Mouse (Mus musculus): ENCODE results near the gene Gnpnat1. TPM values are rescaled to one million over a fixed set of nuclear protein-coding genes. Genes with fewer than 3 reads are reported as not detected.

The Gnpnat1 gene
- polyA plus RNA-seq, 1 experiment from 2014 or later: 54.9 TPM

GRCm38 (mm10) chr14:45432003-45432402 lies 27.3 kb upstream of the Gnpnat1 start:
- 70% methylated on average over 4 of the region's 4 CpGs for WGBS

GRCm38 (mm10) chr14:45430066-45430842 lies 25.5 kb upstream of the Gnpnat1 start:
- Histone ChIP-seq H3K4me3 (ENCODE audit: low read depth, low read length) (no peak overlapping the region), H3K9ac (no peak overlapping the region), H3K27me3 (ENCODE audit: insufficient read depth, low read length) (no peaks in the 10 kb centered on the region), H3K4me2 (no peak overlapping the region), H3K36me3 (ENCODE audit: insufficient read depth) (no peaks in the 10 kb centered on the region), H3K27ac (ENCODE audit: low read depth) (no peak overlapping the region), H3K4me1 (ENCODE audit: insufficient read depth) (no peaks in the 10 kb centered on the region), H3K9me3 (ENCODE audit: low read depth, low read length) (peaks cover 10% of the 10 kb centered on the region; the same call in 1 of the 2 replicates)
- ATAC-seq (ENCODE audit: insufficient read depth) (no peak), DNase-seq (no peak)
- 83% methylated on average over 13 of the region's 13 CpGs for WGBS
- TF ChIP-seq CTCF (IDR thresholded peaks at IDR 0.05; ENCODE audit: low read depth): no peak

More at GRCm38 (mm10) chr14:45432003-45432402, 27.3 kb upstream of the Gnpnat1 start:
- TF ChIP-seq CTCF (IDR thresholded peaks at IDR 0.05; ENCODE audit: low read depth): peak; percentile 73
- H3K9ac ChIP-seq: no peak overlapping the region
- peaks cover 3% of the 10 kb centered on the region; the same call in 1 of the 2 replicates for H3K9me3 ChIP-seq (ENCODE audit: low read depth, low read length)
- peak; percentile 29 for DNase-seq
- H3K27ac ChIP-seq (ENCODE audit: low read depth): no peak overlapping the region
- H3K4me1 ChIP-seq (ENCODE audit: insufficient read depth): 0 out of 2 replicates have a peak, but pooled peaks cover under 1% of the 10 kb centered on the region
- H3K36me3 ChIP-seq (ENCODE audit: insufficient read depth): no peaks in the 10 kb centered on the region
- H3K4me2 ChIP-seq: no peak overlapping the region
- no peak overlapping the region for H3K4me3 ChIP-seq (ENCODE audit: low read depth, low read length)
- no peaks in the 10 kb centered on the region for H3K27me3 ChIP-seq (ENCODE audit: insufficient read depth, low read length)
- no peak for ATAC-seq (ENCODE audit: insufficient read depth)

- ATAC-seq (ENCODE audit: insufficient read depth): no peak
- H3K27me3 ChIP-seq (ENCODE audit: insufficient read depth, low read length): no peaks in the 10 kb centered on the region
These were observed 18.5 kb upstream of the Gnpnat1 start for GRCm38 (mm10) chr14:45423220-45423619.

GRCm38 (mm10) chr14:45422371-45422770 lies 17.7 kb upstream of the Gnpnat1 start:
- Histone ChIP-seq H3K9ac (no peak overlapping the region), H3K36me3 (ENCODE audit: insufficient read depth) (no peaks in the 10 kb centered on the region), H3K4me2 (no peak overlapping the region), H3K27ac (ENCODE audit: low read depth) (no peak overlapping the region), H3K9me3 (ENCODE audit: low read depth, low read length) (peaks cover 7% of the 10 kb centered on the region; the same call in 1 of the 2 replicates), H3K4me3 (ENCODE audit: low read depth, low read length) (no peak overlapping the region), H3K27me3 (ENCODE audit: insufficient read depth, low read length) (no peaks in the 10 kb centered on the region), H3K4me1 (ENCODE audit: insufficient read depth) (no peaks in the 10 kb centered on the region)
- no peak for TF ChIP-seq CTCF (IDR thresholded peaks at IDR 0.05; ENCODE audit: low read depth)
- 53% methylated on average over 4 of the region's 4 CpGs for WGBS
- ATAC-seq (ENCODE audit: insufficient read depth) (no peak), DNase-seq (no peak)

More at GRCm38 (mm10) chr14:45423220-45423619, 18.5 kb upstream of the Gnpnat1 start:
- Histone ChIP-seq H3K9me3 (ENCODE audit: low read depth, low read length) (peaks cover 7% of the 10 kb centered on the region; the same call in 1 of the 2 replicates), H3K4me1 (ENCODE audit: insufficient read depth) (no peaks in the 10 kb centered on the region), H3K9ac (no peak overlapping the region), H3K27ac (ENCODE audit: low read depth) (no peak overlapping the region), H3K36me3 (ENCODE audit: insufficient read depth) (no peaks in the 10 kb centered on the region), H3K4me2 (no peak overlapping the region), H3K4me3 (ENCODE audit: low read depth, low read length) (no peak overlapping the region)
- TF ChIP-seq CTCF (IDR thresholded peaks at IDR 0.05; ENCODE audit: low read depth): peak; percentile 84
- peak; percentile 94 for DNase-seq
- WGBS: 2% methylated on average over 5 of the region's 5 CpGs

GRCm38 (mm10) chr14:45419323-45419722 lies 14.6 kb upstream of the Gnpnat1 start:
- H3K4me2 ChIP-seq: no peak overlapping the region
- no peaks in the 10 kb centered on the region for H3K36me3 ChIP-seq (ENCODE audit: insufficient read depth)
- WGBS: 65% methylated on average over 4 of the region's 4 CpGs
- no peaks in the 10 kb centered on the region for H3K4me1 ChIP-seq (ENCODE audit: insufficient read depth)
- no peaks in the 10 kb centered on the region for H3K27me3 ChIP-seq (ENCODE audit: insufficient read depth, low read length)
- no peak for TF ChIP-seq CTCF (IDR thresholded peaks at IDR 0.05; ENCODE audit: low read depth)
- no peaks in the 10 kb centered on the region for H3K9me3 ChIP-seq (ENCODE audit: low read depth, low read length)
- ATAC-seq (ENCODE audit: insufficient read depth) (no peak), DNase-seq (no peak)
- H3K9ac ChIP-seq: no peak overlapping the region
- no peak overlapping the region for H3K27ac ChIP-seq (ENCODE audit: low read depth)
- no peak overlapping the region for H3K4me3 ChIP-seq (ENCODE audit: low read depth, low read length)

- DNase-seq (no peak), ATAC-seq (ENCODE audit: insufficient read depth) (no peak)
- H3K9me3 ChIP-seq (ENCODE audit: low read depth, low read length): no peaks in the 10 kb centered on the region
- H3K9ac ChIP-seq: no peak overlapping the region
- H3K4me3 ChIP-seq (ENCODE audit: low read depth, low read length): no peak overlapping the region
- no peak overlapping the region for H3K27ac ChIP-seq (ENCODE audit: low read depth)
- no peaks in the 10 kb centered on the region for H3K36me3 ChIP-seq (ENCODE audit: insufficient read depth)
- TF ChIP-seq CTCF (IDR thresholded peaks at IDR 0.05; ENCODE audit: low read depth): no peak
- 63% methylated on average over 3 of the region's 3 CpGs for WGBS
- H3K27me3 ChIP-seq (ENCODE audit: insufficient read depth, low read length): no peaks in the 10 kb centered on the region
- no peaks in the 10 kb centered on the region for H3K4me1 ChIP-seq (ENCODE audit: insufficient read depth)
- H3K4me2 ChIP-seq: no peak overlapping the region
These were observed 13.8 kb upstream of the Gnpnat1 start for GRCm38 (mm10) chr14:45418553-45418952.

- DNase-seq: no peak
- ATAC-seq (ENCODE audit: insufficient read depth): no peak
- Histone ChIP-seq H3K9me3 (ENCODE audit: low read depth, low read length) (no peaks in the 10 kb centered on the region), H3K4me1 (ENCODE audit: insufficient read depth) (no peaks in the 10 kb centered on the region), H3K9ac (no peak overlapping the region), H3K4me2 (no peak overlapping the region), H3K36me3 (ENCODE audit: insufficient read depth) (no peaks in the 10 kb centered on the region), H3K27ac (ENCODE audit: low read depth) (no peak overlapping the region), H3K4me3 (ENCODE audit: low read depth, low read length) (no peak overlapping the region), H3K27me3 (ENCODE audit: insufficient read depth, low read length) (no peaks in the 10 kb centered on the region)
- no peak for TF ChIP-seq CTCF (IDR thresholded peaks at IDR 0.05; ENCODE audit: low read depth)
- 76% methylated on average over 4 of the region's 4 CpGs for WGBS
These were observed 11.6 kb upstream of the Gnpnat1 start for GRCm38 (mm10) chr14:45416265-45416664.

Data from lung, embryonic 14.5 days (tissue).